Mouse (Mus musculus) kidney, postnatal 36 days (tissue): ENCODE results near the gene Cyp26a1.
A peak's percentile ranks its signal among the peaks of the same experiment; 100 is the strongest.

Source experiments
- DNase-seq, 2 experiments: peaks; one replicate each; pipeline ENCODE4 v3.0.0; 2021 to 2022; ENCODE audit warnings: mixed read lengths in 2 of 2

Cyp26a1 gene

GRCm38 (mm10) chr19:37698273-37699160 is 919 bp downstream of the Cyp26a1 start:
- peak in 1 of 2 experiments; percentile 24 for DNase-seq

GRCm38 (mm10) chr19:37699711-37700110 is 2.1 kb downstream of the Cyp26a1 start:
- DNase-seq: no peak

DNA sequence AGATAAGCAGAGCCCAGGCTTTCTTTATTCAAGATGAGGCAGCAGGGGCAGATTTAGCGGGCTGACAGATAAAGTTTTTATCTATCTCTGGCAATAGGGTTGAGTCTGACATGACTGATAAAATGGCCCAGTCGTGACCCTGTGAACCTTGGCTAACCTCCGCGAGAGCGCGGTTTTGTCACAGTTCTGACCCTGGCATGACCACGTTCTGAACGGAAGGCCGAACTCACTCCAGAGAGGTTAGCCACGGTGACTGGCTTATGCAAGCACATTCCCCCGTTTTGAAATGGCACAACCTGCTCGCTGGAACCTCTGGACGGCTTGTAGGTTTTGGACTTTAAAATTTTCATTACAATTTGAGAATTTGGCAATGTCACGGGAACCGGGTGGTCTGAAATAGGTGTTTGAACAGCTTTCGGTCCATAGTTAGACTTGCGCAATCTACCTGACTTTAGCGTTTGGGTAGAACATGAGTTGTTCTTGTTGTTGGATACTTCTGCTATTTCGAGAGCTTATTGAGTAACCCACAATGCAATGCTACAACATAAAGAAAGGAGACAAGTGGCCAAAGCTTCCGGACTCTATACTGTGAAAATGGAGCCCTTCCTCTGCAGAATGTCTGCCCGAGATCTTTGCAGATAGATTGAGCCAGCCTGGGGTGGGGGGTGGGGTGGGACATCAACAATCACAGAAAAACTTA is 4.9 kb downstream of the Cyp26a1 start:
- DNase-seq: peak in 1 of 2 experiments; percentile 45

- DNase-seq: peak; percentile 69 to 88
These were observed 6.4 kb downstream of the Cyp26a1 start for GRCm38 (mm10) chr19:37703902-37704509.

GRCm38 (mm10) chr19:37705722-37706121 is 8.1 kb downstream of the Cyp26a1 start:
- no peak for DNase-seq

GRCm38 (mm10) chr19:37714681-37715080 is 17.1 kb downstream of the Cyp26a1 start:
- no peak for DNase-seq

DNA sequence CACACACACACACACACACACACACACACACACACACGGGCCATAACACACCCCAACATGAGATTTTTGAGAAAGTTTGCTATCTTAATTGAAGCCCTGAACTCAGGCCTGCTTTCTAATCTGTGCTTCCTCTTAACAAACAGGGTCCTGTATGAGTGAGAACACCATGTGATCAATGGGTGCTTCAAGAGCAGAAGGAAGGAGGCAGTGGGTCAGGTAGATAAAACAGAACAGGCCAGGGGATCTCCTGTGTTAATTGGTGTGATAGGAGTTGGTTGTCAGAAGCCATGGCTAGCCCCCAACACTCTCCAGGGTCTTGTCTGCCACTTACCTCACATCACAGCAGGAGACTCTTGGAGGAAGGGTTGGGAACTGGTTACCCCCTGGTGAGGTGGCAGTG is 18.4 kb downstream of the Cyp26a1 start:
- no peak for DNase-seq

- DNase-seq: no peak
These were observed 19.1 kb downstream of the Cyp26a1 start for GRCm38 (mm10) chr19:37716524-37717175.

DNA sequence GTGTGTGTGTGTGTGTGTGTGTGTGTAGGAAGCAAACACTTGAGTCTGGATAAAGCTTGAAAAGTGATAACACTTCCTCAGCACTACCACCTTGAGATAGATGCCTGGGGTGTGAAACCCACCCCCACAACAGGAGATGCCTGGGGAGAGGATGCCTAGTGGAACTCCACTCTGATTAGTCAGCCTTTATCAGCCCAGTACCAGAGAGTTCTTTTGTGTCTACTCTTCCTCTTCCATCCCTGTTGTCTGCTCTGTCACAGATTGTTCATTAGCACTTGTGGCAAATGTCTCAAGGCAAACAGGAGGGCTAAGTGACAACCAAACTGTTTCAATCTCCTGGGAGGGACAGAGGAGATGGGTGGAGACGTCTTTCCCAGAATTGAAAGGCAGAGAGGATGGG is 21.6 kb downstream of the Cyp26a1 start:
- no peak for DNase-seq

DNA sequence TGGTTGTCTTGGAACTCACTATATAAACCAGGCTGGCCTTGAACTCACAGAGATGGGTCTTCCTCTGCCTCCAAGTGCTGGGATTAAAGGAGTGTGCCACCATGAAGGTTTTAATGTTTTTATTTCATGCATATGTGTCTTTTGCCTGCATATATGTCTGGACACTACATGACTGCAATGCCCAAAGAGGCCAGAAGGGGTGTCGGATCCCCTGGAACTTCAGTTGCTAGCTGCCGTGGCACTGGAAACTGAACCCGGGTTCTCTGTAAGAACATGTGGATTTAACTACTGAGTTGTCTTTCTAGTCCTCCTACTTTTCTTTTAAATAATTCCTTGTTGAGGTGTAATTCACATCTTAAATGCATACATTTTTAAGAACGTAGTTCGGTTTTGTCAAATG is 27.0 kb downstream of the Cyp26a1 start:
- no peak for DNase-seq

DNA sequence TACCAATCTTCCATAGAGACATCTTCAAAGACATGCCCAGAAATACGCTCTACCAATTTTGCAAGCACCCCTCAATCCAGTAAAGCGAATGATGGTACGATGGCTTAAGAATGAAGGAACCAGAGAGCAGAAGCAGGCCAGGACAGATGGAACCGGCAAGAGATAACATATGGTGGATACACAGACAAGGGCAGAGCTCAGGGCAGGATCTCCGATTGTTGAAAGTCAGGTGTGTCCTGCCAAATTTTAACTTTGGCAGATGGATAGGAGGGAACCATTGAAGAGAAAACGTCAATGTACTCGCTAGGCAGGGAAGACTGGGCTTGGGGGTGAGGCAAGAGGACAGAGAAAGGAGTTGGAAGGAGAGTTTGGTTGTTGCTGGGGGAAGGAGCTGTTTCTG is 29.0 kb downstream of the Cyp26a1 start:
- DNase-seq: no peak

GRCm38 (mm10) chr19:37727366-37727765 is 29.8 kb downstream of the Cyp26a1 start:
- DNase-seq: no peak

GRCm38 (mm10) chr19:37735426-37735825 is 37.8 kb downstream of the Cyp26a1 start:
- DNase-seq: no peak

DNA sequence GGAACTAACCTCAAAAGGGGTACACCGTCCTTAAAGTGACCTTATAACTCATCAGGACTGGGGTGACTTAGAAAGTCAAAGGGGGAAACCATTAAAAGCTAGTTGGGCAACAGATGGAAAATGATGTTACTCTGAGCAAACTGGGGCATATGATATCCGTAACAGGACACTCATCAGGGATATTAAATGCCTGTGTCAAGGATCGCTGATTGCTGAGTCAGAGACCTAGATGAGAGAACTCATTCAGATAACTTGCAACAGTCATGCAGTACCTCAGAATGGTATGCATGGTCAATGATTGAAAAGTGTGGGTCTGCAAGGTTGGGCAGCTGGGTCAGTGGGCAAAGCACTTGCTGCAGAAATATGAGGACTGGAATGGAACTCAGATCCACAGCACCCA is 41.0 kb downstream of the Cyp26a1 start:
- DNase-seq: no peak

GRCm38 (mm10) chr19:37740043-37740442 is 42.4 kb downstream of the Cyp26a1 start:
- no peak for DNase-seq
